Mouse (Mus musculus) left cerebral cortex, adult 8-10 months (tissue): Measurements from ENCODE around the gene Vwa8. TPM values are rescaled to one million over a fixed set of nuclear protein-coding genes. Genes with fewer than 3 reads are reported as not detected.

Source experiments
- DNase-seq, 2 experiments: peaks; one replicate each; pipeline ENCODE4 v3.0.0; 2022; ENCODE audit warnings: low spot score in 2 of 2
- total RNA-seq, 4 experiments: library from RNA; stranded (reverse); gene quantifications; 2 replicates each; pipeline ENCODE4 v1.2.4; 2022

Gene Vwa8
- total RNA-seq = 10 to 100 TPM; 34.7 to 41.3 (median 40.1) TPM

GRCm38 (mm10) chr14:78848941-78849911 is at the start of gene Vwa8:
Gene Vwa8 (plus strand): TSS chr14:78849052.
- DNase-seq = peak; percentile 64 to 69

- no peak for DNase-seq
Measured at GRCm38 (mm10) chr14:78802378-78802777, 46.5 kb upstream of the Vwa8 start.

GRCm38 (mm10) chr14:78803924-78804323 is 44.9 kb upstream of the Vwa8 start:
- no peak for DNase-seq

GRCm38 (mm10) chr14:78812896-78813295 is 36.0 kb upstream of the Vwa8 start:
- no peak for DNase-seq

GRCm38 (mm10) chr14:78816411-78816810 is 32.4 kb upstream of the Vwa8 start:
- DNase-seq = no peak

GRCm38 (mm10) chr14:78817651-78818050 is 31.2 kb upstream of the Vwa8 start:
- no peak for DNase-seq

GRCm38 (mm10) chr14:78818406-78818805 is 30.4 kb upstream of the Vwa8 start:
- DNase-seq = no peak

- DNase-seq = peak in 1 of 2 experiments; percentile 9
Measured at GRCm38 (mm10) chr14:78824013-78824412, 24.8 kb upstream of the Vwa8 start.

GRCm38 (mm10) chr14:78824507-78824906 is 24.3 kb upstream of the Vwa8 start:
- no peak for DNase-seq

GRCm38 (mm10) chr14:78831158-78831557 is 17.7 kb upstream of the Vwa8 start:
- DNase-seq = no peak

- no peak for DNase-seq
Measured at GRCm38 (mm10) chr14:78847948-78848347, 904 bp upstream of the Vwa8 start.

GRCm38 (mm10) chr14:78848477-78848876 is 375 bp upstream of the Vwa8 start:
- DNase-seq = no peak

- DNase-seq = no peak
Measured at GRCm38 (mm10) chr14:78849961-78850578, 1.2 kb downstream of the Vwa8 start.

GRCm38 (mm10) chr14:78850666-78851065 is 1.8 kb downstream of the Vwa8 start:
- no peak for DNase-seq

- no peak for DNase-seq
Measured at GRCm38 (mm10) chr14:78851366-78851765, 2.5 kb downstream of the Vwa8 start.

- DNase-seq = no peak
Measured at GRCm38 (mm10) chr14:78852401-78853246, 3.8 kb downstream of the Vwa8 start.

- no peak for DNase-seq
Measured at GRCm38 (mm10) chr14:78861156-78861555, 12.3 kb downstream of the Vwa8 start.

GRCm38 (mm10) chr14:78870036-78870435 is 21.2 kb downstream of the Vwa8 start:
- DNase-seq = no peak

- DNase-seq = no peak
Measured at GRCm38 (mm10) chr14:78877176-78877575, 28.3 kb downstream of the Vwa8 start.

GRCm38 (mm10) chr14:78878402-78879045 is 29.7 kb downstream of the Vwa8 start:
- peak in 1 of 2 experiments; percentile 24 for DNase-seq

- DNase-seq = no peak
Measured at GRCm38 (mm10) chr14:78880879-78881278, 32.0 kb downstream of the Vwa8 start.
